Mouse (Mus musculus): Measurements from ENCODE around the gene Olfr459.

The Olfr459 gene

GRCm38 (mm10) chr6:41775077-41775476, at the start of gene Olfr459:
Gene Olfr459 (minus strand): TSS chr6:41775177.
- DNase-seq = no peak

- DNase-seq = no peak
Observed at GRCm38 (mm10) chr6:41824086-41824485, 49.1 kb upstream of the Olfr459 start.

- no peak for DNase-seq
Observed at GRCm38 (mm10) chr6:41786700-41787099, 11.7 kb upstream of the Olfr459 start.

- no peak for DNase-seq
Observed at GRCm38 (mm10) chr6:41775721-41776120, 744 bp upstream of the Olfr459 start.

GRCm38 (mm10) chr6:41769872-41770271, 5.1 kb downstream of the Olfr459 start:
- DNase-seq = no peak

GRCm38 (mm10) chr6:41764306-41764705, 10.7 kb downstream of the Olfr459 start:
- no peak for DNase-seq

GRCm38 (mm10) chr6:41762370-41762757, 12.6 kb downstream of the Olfr459 start:
- no peak for DNase-seq

- peak; percentile 65 for DNase-seq
Observed at GRCm38 (mm10) chr6:41761702-41762369, 13.1 kb downstream of the Olfr459 start.

- no peak for DNase-seq
Observed at GRCm38 (mm10) chr6:41759618-41760017, 15.4 kb downstream of the Olfr459 start.

GRCm38 (mm10) chr6:41758421-41758820, 16.6 kb downstream of the Olfr459 start:
- DNase-seq = no peak

GRCm38 (mm10) chr6:41757199-41757598, 17.8 kb downstream of the Olfr459 start:
- DNase-seq = no peak

- no peak for DNase-seq
Observed at GRCm38 (mm10) chr6:41754626-41755025, 20.4 kb downstream of the Olfr459 start.

GRCm38 (mm10) chr6:41744664-41745392, 30.1 kb downstream of the Olfr459 start:
- DNase-seq = no peak

- DNase-seq = no peak
Observed at GRCm38 (mm10) chr6:41741101-41741500, 33.9 kb downstream of the Olfr459 start.

- no peak for DNase-seq
Observed at GRCm38 (mm10) chr6:41734719-41735470, 40.1 kb downstream of the Olfr459 start.

- no peak for DNase-seq
Observed at GRCm38 (mm10) chr6:41727989-41728609, 46.9 kb downstream of the Olfr459 start.

- no peak for DNase-seq
Observed at GRCm38 (mm10) chr6:41721430-41721829, 53.5 kb downstream of the Olfr459 start.
